Mouse (Mus musculus): ENCODE measurements around the gene Crat.
A peak's percentile ranks its signal among the peaks of the same experiment; 100 is the strongest.

GRCm38 (mm10) chr2:30436156-30436545 is 20.5 kb upstream of the Crat start:
- peak; percentile 35 for TF ChIP-seq CTCF (IDR thresholded peaks at IDR 0.05; ENCODE audit: control insufficient read depth, insufficient read depth, insufficient read length)
- no peak for TF ChIP-seq MYOD1 (IDR thresholded peaks at IDR 0.05; ENCODE audit: control insufficient read depth, insufficient read length, low read depth)
- peak; percentile 10 for TF ChIP-seq MAX (IDR thresholded peaks at IDR 0.05)

Data from C2C12 (cell line).